Mouse (Mus musculus): ENCODE results near the gene Cyp2c65. TPM values are rescaled to one million over a fixed set of nuclear protein-coding genes. Genes with fewer than 3 reads are reported as not detected.

Gene Cyp2c65
- polyA plus RNA-seq (2015; fragmentation: Illumina TruSeq; extraction: RNeasy Lipid Tissue Mini Kit (QIAGEN cat#74804); ENCODE audit: low read depth, low replicate concordance): not detected

GRCm38 (mm10) chr19:39060719-39061118 lies at the start of gene Cyp2c65:
Gene Cyp2c65 (plus strand): TSS chr19:39061015.

DNA sequence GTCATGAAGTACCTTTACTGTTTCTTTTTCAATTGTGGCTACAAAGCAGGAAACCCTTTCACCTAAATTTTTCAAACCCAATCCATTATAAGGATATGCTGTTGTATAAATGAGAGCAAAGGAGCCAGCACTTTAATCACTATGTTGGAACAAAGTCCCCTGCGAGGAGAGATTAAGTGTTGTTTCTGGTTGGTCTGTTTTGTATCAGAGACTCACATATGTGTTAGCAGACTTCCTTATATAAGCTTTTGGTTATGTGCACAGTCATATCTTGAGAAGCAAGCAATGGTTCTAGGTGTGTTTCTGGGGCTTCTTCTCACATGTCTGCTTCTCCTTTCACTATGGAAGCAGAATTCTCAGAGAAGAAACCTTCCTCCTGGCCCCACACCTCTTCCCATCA lies 52.8 kb downstream of the Cyp2c65 start, which contains the start of gene Cyp2c66:
Cyp2c66 (plus strand) TSS at position 255 of the 400 bp plus-strand sequence.

Other genes starting within 250 kb of the Cyp2c65 start
- gene Noc3l, start 241.8 kb upstream of the Cyp2c65 start, polyA plus RNA-seq (2015; fragmentation: Illumina TruSeq; extraction: RNeasy Lipid Tissue Mini Kit (QIAGEN cat#74804); ENCODE audit: low read depth, low replicate concordance): 8.9 TPM
- gene Tbc1d12, start 224.4 kb upstream of the Cyp2c65 start, polyA plus RNA-seq (2015; fragmentation: Illumina TruSeq; extraction: RNeasy Lipid Tissue Mini Kit (QIAGEN cat#74804); ENCODE audit: low read depth, low replicate concordance): 10.3 TPM
- 1.2 TPM for gene Hells, start 130.1 kb upstream of the Cyp2c65 start, polyA plus RNA-seq (2015; fragmentation: Illumina TruSeq; extraction: RNeasy Lipid Tissue Mini Kit (QIAGEN cat#74804); ENCODE audit: low read depth, low replicate concordance)
- gene Cyp2c55, start 54.0 kb upstream of the Cyp2c65 start, polyA plus RNA-seq (2015; fragmentation: Illumina TruSeq; extraction: RNeasy Lipid Tissue Mini Kit (QIAGEN cat#74804); ENCODE audit: low read depth, low replicate concordance): not detected
- not detected for gene Cyp2c66, start 52.9 kb downstream of the Cyp2c65 start, polyA plus RNA-seq (2015; fragmentation: Illumina TruSeq; extraction: RNeasy Lipid Tissue Mini Kit (QIAGEN cat#74804); ENCODE audit: low read depth, low replicate concordance)
- 0.51 TPM for gene Cyp2c29, start 208.4 kb downstream of the Cyp2c65 start, polyA plus RNA-seq (2015; fragmentation: Illumina TruSeq; extraction: RNeasy Lipid Tissue Mini Kit (QIAGEN cat#74804); ENCODE audit: low read depth, low replicate concordance)